Mouse (Mus musculus): ENCODE data around the gene Fam69a.
A peak's percentile ranks its signal among the peaks of the same experiment; 100 is the strongest.

Fam69a gene

GRCm38 (mm10) chr5:107900206-107901013 lies 86.5 kb downstream of the Fam69a start, which contains the start of gene Rpl5:
Gene Rpl5 (plus strand): TSS chr5:107900502.
- peak; percentile 97 for DNase-seq

- no peak for DNase-seq
These were observed 90.6 kb downstream of the Fam69a start for GRCm38 (mm10) chr5:107896265-107896664.

GRCm38 (mm10) chr5:107894676-107895075 lies 92.2 kb downstream of the Fam69a start:
- DNase-seq: no peak

DNA sequence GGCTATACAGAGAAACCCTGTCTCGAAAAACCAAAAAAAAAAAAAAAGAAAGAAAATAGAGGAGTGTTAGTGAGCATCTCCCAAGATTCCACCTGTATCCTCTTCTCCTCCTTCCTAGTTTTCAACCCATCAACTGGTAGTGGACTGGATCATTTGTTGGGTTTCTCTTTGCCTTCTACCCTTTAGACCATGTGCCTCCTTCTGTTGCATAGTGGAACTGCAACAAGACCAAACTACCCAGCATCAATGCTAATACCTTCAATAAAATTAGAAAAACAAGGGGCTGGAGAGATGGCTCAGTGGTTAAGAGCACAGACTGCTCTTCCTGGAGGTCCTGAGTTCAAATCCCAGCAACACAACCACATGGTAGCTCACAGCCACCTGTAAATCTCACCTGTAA lies 95.4 kb downstream of the Fam69a start:
- DNase-seq: peak; percentile 42

DNA sequence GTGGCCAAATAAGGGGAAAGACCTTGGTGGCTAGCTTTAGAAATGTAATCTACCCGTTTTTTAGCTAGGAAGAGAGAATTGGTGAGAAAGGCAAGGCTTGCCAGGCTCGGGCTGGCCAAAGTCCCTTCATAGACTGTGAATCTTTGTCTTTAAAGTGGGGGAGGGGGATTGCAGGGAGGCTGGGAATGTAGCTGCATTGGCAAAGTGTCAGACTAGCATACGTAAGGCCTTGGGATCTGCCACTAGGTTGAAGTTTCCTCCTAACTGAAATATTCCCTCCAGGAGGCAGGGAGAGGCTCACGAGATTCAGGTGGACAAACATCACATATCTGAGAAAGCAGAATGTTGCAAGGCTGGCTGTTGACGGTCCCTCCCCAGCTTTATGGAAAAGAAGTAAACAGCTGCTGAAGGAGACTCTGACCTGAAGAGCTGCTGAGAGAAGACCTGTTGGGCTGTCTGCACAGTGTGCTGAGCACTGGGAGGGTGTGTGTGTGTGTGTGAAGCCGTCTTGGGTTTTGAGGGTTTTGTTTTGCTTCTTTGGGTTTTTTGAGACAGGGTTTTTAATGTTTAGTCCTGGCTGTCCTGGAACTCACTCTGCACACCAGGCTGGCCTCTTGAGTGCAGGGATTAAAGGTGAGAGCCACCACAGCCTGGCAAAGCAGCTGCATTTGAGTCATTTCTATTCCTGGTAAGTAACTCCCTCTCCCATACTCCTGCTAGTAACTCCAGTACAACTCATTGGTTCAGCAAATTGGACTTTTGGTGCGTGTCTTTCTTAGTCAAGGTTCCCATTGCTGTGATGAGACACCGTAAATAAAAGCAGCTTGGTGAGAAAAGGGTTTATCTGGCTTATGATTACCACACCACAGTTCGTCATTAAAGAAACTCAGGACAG lies 96.6 kb downstream of the Fam69a start:
- DNase-seq: peak; percentile 94

DNA sequence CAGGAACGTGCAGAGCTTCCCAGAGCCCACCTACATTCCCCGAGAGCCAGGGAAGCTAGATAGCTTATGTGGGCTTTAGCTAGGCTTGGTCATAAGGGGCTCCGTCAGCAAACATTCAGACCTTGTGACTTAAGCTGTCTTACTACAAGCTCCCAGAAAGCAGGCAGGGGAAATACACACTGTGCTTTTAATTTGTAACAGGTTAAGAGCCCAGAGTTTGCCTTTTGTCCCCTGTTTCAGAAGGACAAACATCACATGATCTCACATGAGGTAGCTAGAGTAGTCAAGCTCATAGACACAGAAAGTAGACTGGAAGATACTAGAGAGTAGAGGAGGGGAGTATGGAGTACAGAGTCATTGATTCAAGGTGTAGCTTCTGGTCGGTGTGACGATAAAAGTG lies 106.2 kb downstream of the Fam69a start:
- DNase-seq: peak; percentile 93

DNA sequence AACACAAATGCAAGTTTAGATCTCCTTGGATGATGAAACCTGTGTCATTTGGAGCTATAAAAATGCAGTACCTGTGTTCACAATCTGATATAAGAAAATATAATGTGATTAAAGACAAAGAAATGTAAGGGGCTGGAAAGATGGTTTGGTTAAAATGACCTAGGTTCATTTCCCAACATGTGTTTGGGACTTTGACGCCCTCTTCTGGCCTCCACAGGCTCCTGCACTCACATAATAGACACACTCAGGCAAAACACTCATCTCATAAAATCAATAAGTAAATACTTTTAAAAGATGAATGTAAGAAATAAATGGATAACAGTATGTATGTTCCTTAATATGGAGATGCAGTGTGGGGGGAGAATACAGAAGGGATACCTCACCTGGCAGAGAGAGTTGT lies 109.8 kb downstream of the Fam69a start:
- no peak for DNase-seq

DNA sequence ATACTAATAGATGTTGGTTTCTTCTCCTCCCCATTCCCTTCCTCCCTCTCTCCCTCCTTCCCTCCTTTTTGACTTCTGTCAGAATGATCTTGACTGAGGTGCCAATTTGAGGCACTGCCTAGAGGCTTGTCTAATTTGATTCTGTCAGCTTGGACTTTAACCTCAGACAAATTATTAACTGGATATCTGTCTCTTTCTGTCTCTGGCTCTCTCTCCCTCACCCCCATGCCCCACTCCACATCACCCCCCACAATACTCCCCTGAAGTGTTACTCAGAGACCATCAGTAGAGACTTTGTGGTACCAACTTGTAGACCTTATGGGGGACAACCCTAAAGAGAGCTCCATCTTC lies 111.6 kb downstream of the Fam69a start:
- DNase-seq: peak; percentile 83

DNA sequence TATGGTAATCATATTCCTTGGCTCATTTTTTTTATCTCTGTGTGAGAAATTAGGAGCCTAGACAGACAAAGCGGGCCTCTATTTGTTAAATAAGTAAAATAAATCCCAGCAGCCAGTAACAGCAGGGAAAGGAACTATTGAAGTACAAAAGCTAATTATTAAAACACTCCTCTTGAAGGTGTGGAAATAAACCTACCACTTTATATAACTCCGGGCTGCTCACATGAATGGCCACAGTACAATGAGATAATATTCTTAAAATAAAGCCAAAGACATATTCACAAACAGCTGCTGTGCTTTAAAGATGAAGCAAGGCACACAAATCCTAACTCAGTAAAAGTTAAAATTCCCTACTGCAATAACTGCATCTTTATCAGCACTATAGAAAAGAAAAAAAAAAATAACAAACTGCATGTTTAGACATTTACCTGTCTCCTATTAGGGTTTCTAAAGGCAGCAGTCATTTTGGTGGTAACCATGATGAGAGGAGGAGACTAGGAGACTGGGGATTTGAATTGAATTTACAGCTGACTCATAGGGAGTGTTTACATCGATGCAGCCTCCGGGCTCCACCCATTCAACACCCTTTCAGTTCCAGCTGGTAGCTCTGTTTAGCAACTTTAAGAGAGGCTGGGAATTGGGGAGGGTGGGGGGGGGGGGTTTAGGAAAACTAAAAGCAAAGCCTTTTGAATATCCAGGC lies 112.2 kb downstream of the Fam69a start, which contains the start of gene Evi5:
Gene Evi5, minus strand, starts transcription at position 547 of the 700 bp plus-strand sequence.
- DNase-seq: peak; percentile 74

- no peak for DNase-seq
These were observed 113.0 kb downstream of the Fam69a start for GRCm38 (mm10) chr5:107873886-107874302.

- no peak for DNase-seq
These were observed 113.6 kb downstream of the Fam69a start for GRCm38 (mm10) chr5:107873330-107873729.

DNA sequence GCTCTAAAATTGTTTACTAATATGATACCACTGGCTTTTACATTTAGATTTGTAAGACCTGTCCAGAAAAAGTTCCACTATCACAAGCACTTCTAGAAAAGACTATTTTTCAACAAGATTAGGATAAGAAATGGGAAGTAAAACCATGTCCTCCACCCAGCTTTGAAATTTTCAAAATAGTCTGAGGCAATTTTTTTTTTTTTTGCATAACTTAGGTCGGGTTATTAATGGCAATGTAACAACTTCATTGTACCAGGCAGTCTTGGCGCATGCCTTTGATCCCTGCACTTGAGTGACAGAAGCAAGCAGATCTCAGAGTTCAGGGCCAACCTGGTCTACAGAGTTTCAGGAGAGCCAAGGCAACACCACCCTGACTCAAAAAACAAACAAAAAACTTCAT lies 117.2 kb downstream of the Fam69a start:
- DNase-seq: no peak

DNA sequence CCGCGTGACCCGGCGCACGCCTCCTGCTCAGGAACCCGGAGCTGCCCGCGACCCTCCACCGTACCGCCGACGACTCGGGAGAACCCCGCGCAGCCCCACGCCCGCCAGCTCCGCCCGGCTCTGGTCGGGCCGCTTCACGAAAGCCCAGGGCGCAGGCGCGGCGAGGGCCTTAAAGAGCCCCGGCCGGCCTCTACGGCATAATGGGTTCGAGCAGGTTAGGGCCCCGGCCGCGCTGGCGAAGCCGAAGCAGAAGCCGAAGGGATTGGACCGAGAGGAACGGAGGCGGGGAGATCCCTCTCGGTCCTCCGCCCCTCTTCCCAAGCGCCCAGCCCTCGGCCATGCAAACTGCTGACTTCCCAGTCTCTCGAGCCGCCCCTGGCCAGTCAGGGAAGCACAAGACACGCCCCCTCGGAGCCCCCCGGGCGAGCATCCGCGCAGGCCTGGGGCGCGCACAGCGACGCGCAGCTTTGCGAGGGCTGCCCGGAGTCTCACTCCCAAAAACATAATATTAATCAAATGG lies 117.9 kb downstream of the Fam69a start:
- DNase-seq: peak; percentile 97

DNA sequence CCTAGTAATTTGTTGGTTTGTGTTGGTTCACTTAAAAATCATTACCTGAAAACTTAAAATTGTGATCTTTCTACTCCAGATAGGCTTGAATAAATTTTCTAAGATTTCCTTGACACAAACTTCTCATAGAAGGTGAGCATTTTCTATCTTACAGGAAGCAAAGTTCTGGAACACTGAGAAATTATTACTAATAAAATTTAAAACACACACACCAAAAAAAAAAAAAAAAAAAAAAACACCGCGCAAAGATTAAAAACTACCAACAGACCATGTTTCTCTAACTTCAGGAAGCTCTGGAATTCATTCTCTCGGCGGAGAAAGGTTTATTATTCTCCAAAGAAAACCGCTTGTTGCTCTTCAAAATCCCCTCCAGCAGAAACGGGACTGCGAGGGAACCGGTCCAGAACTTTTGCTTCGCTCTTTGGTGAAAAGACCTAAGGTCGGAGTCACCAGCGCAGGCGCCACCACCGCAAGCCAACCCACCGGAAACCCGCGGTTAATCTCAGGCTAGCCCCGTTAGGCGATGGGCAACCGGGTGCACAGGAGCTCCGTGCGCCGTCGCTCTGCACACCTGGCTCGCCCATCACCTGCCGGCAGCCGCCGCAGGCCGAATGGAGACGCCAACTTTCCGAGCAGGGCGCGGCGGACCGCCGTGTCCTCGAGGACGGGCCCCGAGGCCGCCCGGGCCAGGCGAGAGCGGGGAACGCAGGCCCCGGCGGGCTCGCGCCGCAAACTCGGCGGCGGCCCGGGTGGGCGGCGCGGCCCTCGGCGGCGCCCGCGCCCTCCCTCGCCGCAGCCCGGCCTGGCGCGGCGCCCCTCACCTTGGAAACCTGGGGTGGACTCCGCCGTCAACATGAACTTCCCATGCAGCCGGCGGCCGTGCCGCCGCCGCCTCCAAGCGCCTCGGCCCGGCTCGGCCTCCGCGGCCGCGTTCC lies 118.6 kb downstream of the Fam69a start:
- peak; percentile 79 for DNase-seq

DNA sequence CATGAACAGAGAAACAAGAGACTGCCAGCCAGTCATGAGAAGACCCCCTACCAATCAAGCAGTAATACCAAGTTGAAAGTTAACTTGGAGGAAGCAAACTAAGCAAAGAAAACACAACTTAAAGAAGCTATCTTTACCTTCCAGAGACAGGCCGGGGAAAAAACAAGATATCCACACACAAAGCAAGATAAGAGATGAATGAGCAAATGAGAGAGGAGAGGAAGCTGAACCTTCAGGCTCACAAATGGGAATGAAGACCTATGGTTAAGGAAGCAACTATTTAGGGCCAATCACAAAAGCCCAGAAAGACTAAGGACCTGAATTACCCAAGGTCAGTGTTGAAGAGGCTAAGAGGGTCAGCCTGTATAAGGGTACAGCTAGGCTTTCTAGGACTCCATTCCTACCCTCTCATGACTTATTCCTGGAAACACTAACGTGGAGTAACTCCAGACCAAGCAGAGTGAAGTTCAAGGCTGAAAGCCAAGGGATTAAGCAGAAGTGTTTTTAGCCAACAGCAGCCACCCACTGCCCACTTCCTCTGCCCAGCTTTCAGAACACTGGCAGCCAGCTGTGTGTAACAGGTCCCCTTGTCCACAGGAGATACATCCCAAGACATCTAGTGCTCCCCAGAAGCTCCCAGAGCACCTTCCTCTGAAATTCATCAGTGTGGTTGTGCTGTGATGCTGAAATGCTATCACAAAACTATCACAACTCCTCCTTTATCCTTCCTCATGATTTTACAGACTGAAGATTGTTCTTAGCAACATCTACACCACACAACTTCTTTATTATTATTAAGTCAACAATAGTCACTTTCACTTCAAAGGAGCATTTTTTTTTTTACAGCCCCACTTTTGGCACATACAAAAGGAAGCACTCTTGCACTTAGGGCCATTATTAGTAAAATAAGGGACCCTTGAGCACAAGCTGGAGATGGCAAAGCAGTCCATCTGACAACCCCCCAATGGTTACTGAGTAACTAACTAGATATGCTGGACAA lies 120.5 kb downstream of the Fam69a start:
- DNase-seq: peak; percentile 50

DNA sequence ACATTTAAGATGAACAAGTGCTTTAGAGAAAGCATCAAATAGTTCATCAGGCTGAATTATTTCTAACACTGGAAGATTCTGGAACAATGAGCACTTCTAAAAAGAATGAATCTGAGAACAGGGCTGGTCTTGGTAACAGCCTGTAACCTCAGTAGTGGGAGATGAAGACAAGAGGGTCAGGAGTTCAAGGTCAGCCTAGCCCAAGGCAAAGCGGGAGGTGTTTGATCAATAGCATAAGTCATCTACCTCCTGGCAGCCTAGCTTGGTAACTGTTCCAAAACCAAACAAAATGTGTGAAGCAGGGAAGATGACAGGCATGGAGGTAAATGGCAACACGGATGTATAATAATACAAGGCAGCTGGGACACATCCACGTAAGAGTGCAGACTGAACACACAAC lies 122.9 kb downstream of the Fam69a start:
- DNase-seq: no peak

GRCm38 (mm10) chr5:107858963-107859362 lies 127.9 kb downstream of the Fam69a start:
- no peak for DNase-seq
